Mouse (Mus musculus) cortical plate, adult 2 months (tissue): Measurements from ENCODE around the gene Pola2. TPM values are rescaled to one million over a fixed set of nuclear protein-coding genes. Genes with fewer than 3 reads are reported as not detected.
A peak's percentile ranks its signal among the peaks of the same experiment; 100 is the strongest.

Experiments used
- H3K27ac ChIP-seq: fragments of 200-500 bp; 2 replicates; pipeline ENCODE4 v1.5.1; 2012; ENCODE audit warnings: low read length, control low read depth, inconsistent platforms; ENCODE audit not compliant: insufficient read depth
- H3K4me1 ChIP-seq: fragments of 200-500 bp; 2 replicates; pipeline ENCODE4 v1.6.1; 2011; ENCODE audit warnings: low read length; ENCODE audit not compliant: control insufficient read depth, insufficient read depth
- H3K4me3 ChIP-seq: fragments of 200-500 bp; 2 replicates; pipeline ENCODE4 v1.5.1; 2011; ENCODE audit warnings: mild to moderate bottlenecking, low read length, control low read depth; ENCODE audit not compliant: insufficient read depth
- CTCF ChIP-seq: fragments of 200-500 bp; IDR thresholded peaks from 2 replicates; pipeline ENCODE4 v1.5.1; 2011; ENCODE audit warnings: mild to moderate bottlenecking, control low read depth, low read length; ENCODE audit not compliant: insufficient read depth; ENCODE audit errors: extremely low read depth
- POLR2A ChIP-seq: fragments of 200-500 bp; IDR thresholded peaks from 2 replicates; pipeline ENCODE4 v1.6.1; 2011; ENCODE audit warnings: mild to moderate bottlenecking, low read length, control low read depth; ENCODE audit not compliant: insufficient read depth; ENCODE audit errors: extremely low read depth
- polyA plus RNA-seq: library from polyadenylated mRNA; depleted of rRNA; stranded (reverse); fragments of >200 nt; gene quantifications from 2 replicates; pipeline ENCODE4 v1.2.3, GENCODE M21; 2012

The Pola2 gene
- polyA plus RNA-seq, 1 experiment: 12.9 TPM

DNA sequence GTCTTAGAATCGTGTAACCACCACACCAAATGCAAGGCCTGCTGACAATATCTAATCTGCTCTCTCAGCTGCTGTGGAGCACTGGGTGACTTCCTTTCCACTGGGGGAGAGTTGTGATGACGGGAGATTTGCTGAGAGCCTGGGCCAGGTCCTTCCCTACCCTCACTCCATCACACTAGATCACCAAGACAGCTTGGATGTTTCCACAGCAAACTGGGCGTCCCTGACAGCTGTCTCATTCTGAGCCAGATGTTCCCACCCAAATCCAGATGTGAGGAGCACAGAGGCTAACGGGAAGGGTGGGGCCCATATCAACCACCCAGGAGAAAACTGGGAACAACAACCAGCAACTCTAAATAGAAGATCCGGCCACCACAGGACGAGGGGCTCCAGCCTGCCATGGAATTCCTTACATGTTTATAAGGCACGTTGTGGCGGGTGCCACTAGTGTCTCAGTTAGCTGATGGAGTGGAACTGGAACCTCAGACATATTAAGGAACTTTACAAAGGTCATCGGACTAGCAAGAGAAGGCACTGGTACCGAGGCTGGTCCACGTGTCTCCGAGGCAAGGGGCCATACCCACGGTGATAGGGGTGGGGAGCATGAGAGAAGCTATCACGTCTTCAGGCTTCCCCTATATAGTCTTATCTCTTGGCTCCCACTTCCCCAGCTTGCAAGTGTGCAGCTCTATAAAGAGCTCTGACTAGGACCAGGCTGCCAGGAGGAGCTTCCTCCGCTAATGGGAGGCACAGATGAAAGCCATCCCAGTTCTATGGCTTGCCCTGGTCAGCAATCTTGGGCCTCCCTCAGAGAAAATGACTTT, 41.7 kb downstream of the Pola2 start:
- H3K4me3 ChIP-seq: no peak overlapping the region
- no peak for TF ChIP-seq CTCF
- no peak for TF ChIP-seq POLR2A
- H3K27ac ChIP-seq: no peak overlapping the region
- H3K4me1 ChIP-seq: peaks cover 2% of the 10 kb centered on the region; the same call in 1 of the 2 replicates

DNA sequence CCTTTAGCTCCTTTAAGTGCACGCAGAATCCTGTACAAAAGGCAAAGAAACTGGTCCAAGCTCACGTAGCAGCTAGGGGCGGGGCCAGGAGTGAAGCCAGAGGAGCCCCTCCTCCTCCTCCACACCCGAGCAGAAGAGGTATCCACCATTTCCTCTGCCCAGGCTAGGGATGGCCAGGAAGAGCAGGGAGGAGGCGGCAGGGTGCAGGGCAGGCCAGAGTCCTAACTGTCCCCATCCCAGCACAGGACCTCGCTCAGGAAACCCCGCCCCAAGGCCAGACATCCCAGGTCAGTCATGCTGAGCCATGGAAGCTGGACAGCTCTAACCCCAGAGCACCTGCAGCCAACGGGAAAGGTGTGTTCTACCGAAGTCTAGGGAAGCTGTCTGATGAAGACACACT, 42.3 kb downstream of the Pola2 start:
- no peak overlapping the region for H3K4me3 ChIP-seq
- TF ChIP-seq CTCF (no peak), POLR2A (no peak)
- H3K27ac ChIP-seq: no peak overlapping the region
- H3K4me1 ChIP-seq: peaks cover 2% of the 10 kb centered on the region; the same call in 1 of the 2 replicates

DNA sequence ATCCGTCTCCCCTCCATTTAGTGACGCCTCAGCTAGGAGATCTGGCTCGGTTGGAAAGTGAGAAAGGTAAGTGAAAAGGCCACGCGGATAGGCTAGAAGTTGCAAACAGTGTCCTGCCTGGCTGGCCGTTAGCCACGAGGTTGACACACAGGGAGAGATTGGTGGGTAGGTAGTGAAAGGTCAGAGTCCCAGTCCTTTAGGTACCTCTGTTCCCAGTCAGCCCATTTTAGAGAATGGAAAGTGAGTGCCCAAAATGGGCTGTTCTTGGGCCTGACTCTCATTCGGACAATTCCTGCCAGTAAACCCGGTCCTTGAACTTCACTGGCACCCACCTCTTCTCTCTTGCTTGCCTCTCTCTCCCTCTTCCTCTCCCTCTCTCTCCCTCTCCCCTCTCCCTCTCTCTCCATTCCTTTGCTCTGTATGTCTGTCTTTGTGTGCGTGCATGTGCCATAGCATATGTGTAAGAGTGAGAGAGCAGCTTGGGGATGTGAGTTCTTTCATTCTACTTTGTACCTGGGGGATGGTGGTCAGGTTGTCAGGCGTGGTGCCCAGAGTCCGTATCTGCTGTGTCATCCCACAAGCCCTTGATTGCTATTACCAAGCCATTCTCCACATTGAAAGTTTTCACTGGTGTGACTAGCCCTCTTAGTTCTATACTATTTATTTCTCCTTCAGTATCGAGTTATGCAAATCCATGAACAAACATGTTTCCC, 50.8 kb downstream of the Pola2 start, which contains the start of gene Dpf2:
Gene Dpf2 (minus strand): TSS at position 4 of the 713 bp plus-strand sequence.
- Histone ChIP-seq H3K4me3 (peak within 1 kb of the TSS; percentile 56), H3K27ac (peak within 1 kb of the TSS; percentile 20; the same call in 1 of the 2 replicates), H3K4me1 (peaks cover 3% of the 10 kb centered on the region; the same call in 1 of the 2 replicates)
- TF ChIP-seq POLR2A (no peak), CTCF (no peak)

DNA sequence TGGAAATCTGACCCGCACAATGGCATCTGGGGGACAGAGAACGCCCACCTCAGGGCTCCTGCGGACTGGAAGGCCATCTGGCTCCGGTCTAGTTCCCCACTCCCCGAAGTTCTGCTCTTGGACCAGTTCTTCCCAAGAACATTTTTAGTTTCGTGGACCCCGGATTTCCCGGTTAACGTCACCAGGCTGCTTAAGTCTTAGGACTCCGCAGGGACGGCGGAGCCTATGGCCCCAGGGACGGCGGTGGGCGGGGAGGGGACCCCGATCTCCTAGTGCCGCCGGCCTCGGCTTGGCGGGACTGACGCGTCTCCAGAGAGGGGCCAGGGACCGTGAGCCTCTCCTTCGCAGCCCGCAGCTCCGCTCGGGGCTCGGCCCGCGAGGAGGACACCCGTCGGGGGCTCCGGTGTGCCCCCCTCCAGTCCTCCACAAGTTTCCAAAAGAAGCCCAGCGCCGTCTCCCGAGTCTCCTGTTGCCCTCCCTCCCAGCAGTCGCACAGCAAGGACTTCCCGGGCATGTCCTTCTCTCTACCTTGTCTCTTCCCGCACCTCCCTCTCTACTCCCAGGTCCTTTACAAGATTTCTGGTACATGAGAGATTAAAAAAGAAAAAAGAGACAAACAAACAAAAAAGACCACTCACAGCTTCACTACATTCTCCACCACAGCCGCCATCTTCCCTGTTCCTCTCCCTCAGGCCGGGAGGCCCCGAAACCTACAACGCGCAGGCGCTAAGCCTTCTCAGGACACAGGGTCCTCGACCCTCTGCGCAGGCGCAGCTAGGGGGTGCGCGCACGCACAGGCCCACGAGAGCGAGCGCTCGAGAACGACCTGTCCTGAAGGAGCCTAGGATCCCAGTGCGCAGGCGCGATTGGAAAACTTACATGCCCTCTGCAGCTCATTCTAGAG, 51.6 kb downstream of the Pola2 start:
- peak overlapping the region; percentile 56 for H3K4me3 ChIP-seq
- peak overlapping the region; percentile 20; the same call in 1 of the 2 replicates for H3K27ac ChIP-seq
- peaks cover 3% of the 10 kb centered on the region; the same call in 1 of the 2 replicates for H3K4me1 ChIP-seq
- no peak for TF ChIP-seq CTCF
- peak; percentile 97 for TF ChIP-seq POLR2A

DNA sequence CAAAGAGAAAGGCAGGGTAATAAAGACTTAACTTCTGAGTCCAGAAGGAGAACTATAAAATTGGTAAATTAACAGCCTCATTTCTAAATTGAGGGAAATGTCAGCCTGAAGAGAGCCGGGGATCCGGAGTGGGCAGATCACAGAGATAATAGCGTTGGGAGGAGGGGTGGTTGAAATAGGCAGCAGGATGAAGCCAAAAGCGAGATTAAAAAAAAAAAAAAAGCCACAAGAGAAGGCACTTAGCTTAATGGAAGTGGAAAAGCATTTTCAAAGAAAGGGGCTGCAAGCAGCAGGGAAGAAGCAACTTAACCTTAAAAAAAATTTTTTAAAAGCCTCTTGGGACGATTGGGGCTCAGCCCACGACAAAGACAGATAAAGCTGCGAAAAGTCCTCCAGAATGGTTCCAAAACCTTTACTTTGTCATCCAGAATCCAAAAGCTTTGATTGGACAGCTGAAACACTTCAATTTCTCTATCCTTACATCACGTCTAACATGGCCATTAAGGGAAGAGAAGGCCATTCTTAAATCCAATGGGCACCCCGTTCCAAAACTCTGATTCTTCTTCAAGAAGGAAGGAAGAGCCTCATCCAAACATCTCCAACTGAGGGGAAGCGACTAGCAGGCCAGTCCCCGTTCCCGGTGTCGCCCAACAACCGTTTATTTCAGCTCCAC, 52.4 kb downstream of the Pola2 start:
- peak overlapping the region; percentile 56 for H3K4me3 ChIP-seq
- TF ChIP-seq CTCF (no peak), POLR2A (no peak)
- no peak overlapping the region for H3K27ac ChIP-seq
- H3K4me1 ChIP-seq: peaks cover 3% of the 10 kb centered on the region; the same call in 1 of the 2 replicates

DNA sequence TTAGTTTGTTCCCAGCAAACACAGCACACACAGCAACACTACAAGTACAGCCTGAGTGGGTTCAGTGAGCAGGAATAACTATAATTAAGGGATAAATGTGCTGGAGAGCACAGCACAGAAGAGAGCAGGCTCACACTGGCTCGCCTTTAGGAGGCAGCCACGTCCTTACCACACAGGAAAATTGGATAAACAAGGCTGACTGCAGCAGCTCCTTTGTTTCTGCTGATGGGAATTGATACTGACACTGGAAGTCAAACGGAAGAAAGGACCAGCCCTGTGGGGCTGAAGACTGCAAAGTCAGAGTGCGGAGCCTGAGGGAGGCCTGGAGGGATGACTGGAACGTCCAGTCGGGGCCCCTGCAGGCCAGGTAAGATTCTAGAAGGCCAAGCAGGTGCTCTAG, 53.8 kb downstream of the Pola2 start:
- no peak for TF ChIP-seq POLR2A
- no peak for TF ChIP-seq CTCF
- Histone ChIP-seq H3K4me1 (peaks cover 3% of the 10 kb centered on the region; the same call in 1 of the 2 replicates), H3K27ac (no peak overlapping the region), H3K4me3 (no peak overlapping the region)

DNA sequence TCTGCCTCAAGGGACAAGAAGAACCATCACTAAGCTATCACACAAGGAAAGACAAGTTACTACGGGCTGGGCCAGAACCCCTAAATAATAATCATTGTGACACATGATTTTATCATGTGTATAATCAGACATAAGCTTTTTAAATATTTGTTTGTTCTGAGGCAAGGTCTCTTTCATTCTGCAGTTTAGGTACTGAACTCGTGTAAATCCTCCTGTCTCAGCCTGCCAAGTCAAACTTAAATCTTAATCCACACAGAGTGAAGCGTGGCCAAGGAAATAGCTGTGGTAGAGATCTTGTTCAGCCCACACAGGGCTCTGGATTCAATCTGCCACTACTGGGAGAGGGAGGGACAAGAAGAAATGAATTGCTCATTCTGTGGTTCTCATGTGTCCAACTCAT, 56.7 kb downstream of the Pola2 start:
- H3K4me1 ChIP-seq: peaks cover 3% of the 10 kb centered on the region; the same call in 1 of the 2 replicates
- H3K4me3 ChIP-seq: no peak overlapping the region
- TF ChIP-seq POLR2A (no peak), CTCF (no peak)
- H3K27ac ChIP-seq: no peak overlapping the region

DNA sequence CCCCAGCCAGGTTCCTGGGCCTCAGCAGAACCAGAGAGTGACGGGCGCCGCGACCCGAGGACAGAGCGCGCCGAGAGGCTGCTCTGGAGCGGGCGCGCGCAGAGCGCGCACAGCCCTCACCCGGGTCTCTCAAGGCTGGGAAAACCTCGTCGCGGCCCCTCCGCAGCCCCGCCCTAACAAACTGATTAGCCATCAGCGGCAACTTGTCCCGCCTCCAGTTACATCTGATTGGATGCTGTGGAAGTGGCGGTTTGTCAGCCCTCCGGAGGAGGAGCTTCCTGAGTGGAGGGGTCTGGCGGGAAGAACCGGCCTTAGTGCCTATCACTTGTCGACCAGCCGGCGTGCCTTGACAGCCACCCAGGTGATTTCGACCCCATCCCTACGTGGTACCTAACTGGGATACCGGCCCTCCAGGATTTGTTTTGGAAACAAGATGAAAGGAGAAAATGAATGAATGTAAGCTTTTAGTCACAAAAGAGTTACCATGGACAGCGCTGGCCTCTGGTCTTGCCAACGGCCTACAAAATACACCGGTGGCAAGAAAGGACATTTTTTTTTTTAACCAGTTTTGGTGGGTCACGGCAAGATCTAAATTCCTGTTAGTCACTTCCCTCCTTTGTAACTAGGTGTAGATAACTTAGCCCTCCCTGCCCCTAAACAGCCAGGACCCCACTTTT, 69.9 kb downstream of the Pola2 start, which contains the start of gene Tigd3:
Gene Tigd3 (minus strand): TSS at position 148 of the 677 bp plus-strand sequence.
- 0 out of 2 replicates have a peak, but pooled peaks cover 2% of the 10 kb centered on the region for H3K4me1 ChIP-seq
- no peak within 1 kb of the TSS for H3K27ac ChIP-seq
- TF ChIP-seq POLR2A (peak; percentile 43; the same call in 1 of the 2 replicates), CTCF (no peak)
- peak within 1 kb of the TSS; percentile 64 for H3K4me3 ChIP-seq
